Mouse (Mus musculus) intestine, embryonic 14.5 days (tissue): ENCODE results near the gene Fos. TPM values are rescaled to one million over a fixed set of nuclear protein-coding genes. Genes with fewer than 3 reads are reported as not detected.
A peak's percentile ranks its signal among the peaks of the same experiment; 100 is the strongest.

Experiments
- ATAC-seq: fragments of 200-750 bp; cut with Nextera tagmentation; replicated peaks from 2 replicates; pipeline ENCODE4 v1.8.0; 2017; ENCODE audit warnings: low read depth, moderate number of reproducible peaks, moderate TSS enrichment, moderate library complexity; ENCODE audit not compliant: low FRiP score, low TSS enrichment
- DNase-seq: peaks from one replicate; pipeline ENCODE4 v3.0.0-alpha.2; 2018; ENCODE audit warnings: low spot score
- H3K27ac ChIP-seq: fragments of 300-500 bp; sonication (generic); 2 replicates; pipeline ENCODE4 v1.5.1; 2014; ENCODE audit warnings: low read depth, mild to moderate bottlenecking, control low read depth
- H3K27me3 ChIP-seq: fragments of 300-500 bp; sonication (generic); replicated peaks from 2 replicates; pipeline ENCODE4 v1.6.1; 2014; ENCODE audit warnings: low read length, control low read depth; ENCODE audit not compliant: control insufficient read depth, insufficient read depth
- H3K36me3 ChIP-seq: fragments of 300-500 bp; sonication (generic); 2 replicates; pipeline ENCODE4 v1.6.1; 2014; ENCODE audit warnings: low read length, control low read depth; ENCODE audit not compliant: control insufficient read depth, insufficient read depth
- H3K4me1 ChIP-seq: fragments of 300-500 bp; sonication (generic); replicated peaks from 2 replicates; pipeline ENCODE4 v1.6.1; 2014; ENCODE audit warnings: low read length, control low read depth, mixed read lengths; ENCODE audit not compliant: control insufficient read depth, insufficient read depth
- H3K4me2 ChIP-seq: fragments of 300-500 bp; sonication (generic); 2 replicates; pipeline ENCODE4 v1.6.1; 2014; ENCODE audit warnings: low read length
- H3K4me3 ChIP-seq: fragments of 300-500 bp; sonication (generic); 2 replicates; pipeline ENCODE4 v1.5.1; 2014; ENCODE audit warnings: low read depth, low read length, control low read depth, mixed read lengths
- H3K9ac ChIP-seq: fragments of 300-500 bp; sonication (generic); 2 replicates; pipeline ENCODE4 v1.6.1; 2014; ENCODE audit warnings: mild to moderate bottlenecking, low read length
- H3K9me3 ChIP-seq: fragments of 300-500 bp; sonication (generic); 2 replicates; pipeline ENCODE4 v1.6.1; 2016; ENCODE audit warnings: low read length, control low read depth; ENCODE audit not compliant: control insufficient read depth
- WGBS: fragments of 180-500 bp; shearing (Covaris S2); extraction: QIAGEN DNeasy Blood & Tissue Kit; methylation state at CpG from one replicate; pipeline ENCODE4 v1.1.7; 2014; 5-methylcytosine and 5-hydroxymethylcytosine counted together
- polyA plus RNA-seq: library from polyadenylated mRNA; unstranded; fragments of >200 nt; fragmentation: Nextera tagmentation; extraction: Ambion mirVana; gene quantifications from 2 replicates; pipeline ENCODE4 v1.2.1, GENCODE M21; 2014

Gene Fos
- polyA plus RNA-seq, 1 experiment from 2014 or later: 2.7 TPM

GRCm38 (mm10) chr12:85489232-85489886 is 15.7 kb downstream of the Fos start:
- Histone ChIP-seq H3K27me3 (no peaks in the 10 kb centered on the region), H3K4me3 (no peak overlapping the region), H3K36me3 (no peaks in the 10 kb centered on the region), H3K27ac (no peak overlapping the region), H3K4me2 (no peak overlapping the region), H3K9ac (no peak overlapping the region), H3K4me1 (peaks cover 17% of the 10 kb centered on the region), H3K9me3 (no peaks in the 10 kb centered on the region)
- DNase-seq: no peak
- no peak for ATAC-seq
- WGBS: 76% methylated on average over 7 of the region's 7 CpGs

- H3K9ac ChIP-seq: no peak overlapping the region
- H3K4me1 ChIP-seq: peaks cover 15% of the 10 kb centered on the region
- no peaks in the 10 kb centered on the region for H3K27me3 ChIP-seq
- H3K4me3 ChIP-seq: no peak overlapping the region
- DNase-seq: no peak
- H3K4me2 ChIP-seq: no peak overlapping the region
- H3K27ac ChIP-seq: no peak overlapping the region
- H3K36me3 ChIP-seq: no peaks in the 10 kb centered on the region
- no peaks in the 10 kb centered on the region for H3K9me3 ChIP-seq
- no peak for ATAC-seq
- 76% methylated on average over 10 of the region's 10 CpGs for WGBS
Observed at GRCm38 (mm10) chr12:85490096-85490820, 16.6 kb downstream of the Fos start.

- Histone ChIP-seq H3K4me1 (peaks cover 12% of the 10 kb centered on the region), H3K27me3 (no peaks in the 10 kb centered on the region), H3K27ac (no peak overlapping the region), H3K9me3 (no peaks in the 10 kb centered on the region), H3K4me3 (no peak overlapping the region), H3K9ac (no peak overlapping the region), H3K36me3 (no peaks in the 10 kb centered on the region), H3K4me2 (no peak overlapping the region)
- 79% methylated on average over 1 of the region's 1 CpGs for WGBS
- ATAC-seq (no peak), DNase-seq (no peak)
Observed at GRCm38 (mm10) chr12:85490991-85491390, 17.3 kb downstream of the Fos start.

GRCm38 (mm10) chr12:85492084-85492645 is 18.5 kb downstream of the Fos start:
- peak; percentile 83 for DNase-seq

GRCm38 (mm10) chr12:85496336-85496735 is 22.6 kb downstream of the Fos start:
- no peak for DNase-seq
- Histone ChIP-seq H3K36me3 (no peaks in the 10 kb centered on the region), H3K4me1 (0 out of 2 replicates have a peak, but pooled peaks cover 3% of the 10 kb centered on the region), H3K4me2 (no peak overlapping the region), H3K9ac (no peak overlapping the region), H3K27me3 (no peaks in the 10 kb centered on the region), H3K4me3 (no peak overlapping the region), H3K27ac (no peak overlapping the region), H3K9me3 (peaks cover under 1% of the 10 kb centered on the region; the same call in 1 of the 2 replicates)
- no peak for ATAC-seq
- 77% methylated on average over 7 of the region's 7 CpGs for WGBS

More at GRCm38 (mm10) chr12:85492084-85492645, 18.5 kb downstream of the Fos start:
- Histone ChIP-seq H3K27me3 (no peaks in the 10 kb centered on the region), H3K27ac (no peak overlapping the region), H3K36me3 (no peaks in the 10 kb centered on the region), H3K9ac (0 out of 2 replicates have a peak overlapping the region, but pooled peaks have one; percentile 7), H3K4me3 (no peak overlapping the region), H3K9me3 (no peaks in the 10 kb centered on the region), H3K4me2 (peak overlapping the region; percentile 33), H3K4me1 (peaks cover 7% of the 10 kb centered on the region)
- ATAC-seq: peak; percentile 56
- WGBS: 24% methylated on average over 16 of the region's 16 CpGs

GRCm38 (mm10) chr12:85496755-85497154 is 23.1 kb downstream of the Fos start:
- peak; percentile 88 for DNase-seq
- Histone ChIP-seq H3K27me3 (no peaks in the 10 kb centered on the region), H3K9me3 (peaks cover 4% of the 10 kb centered on the region), H3K9ac (no peak overlapping the region), H3K4me1 (0 out of 2 replicates have a peak, but pooled peaks cover 3% of the 10 kb centered on the region), H3K4me3 (no peak overlapping the region), H3K27ac (no peak overlapping the region), H3K36me3 (no peaks in the 10 kb centered on the region), H3K4me2 (no peak overlapping the region)
- 21% methylated on average over 7 of the region's 7 CpGs for WGBS
- no peak for ATAC-seq

GRCm38 (mm10) chr12:85497310-85498135 is 23.8 kb downstream of the Fos start:
- H3K4me1 ChIP-seq: no peaks in the 10 kb centered on the region
- H3K4me2 ChIP-seq: no peak overlapping the region
- H3K36me3 ChIP-seq: no peaks in the 10 kb centered on the region
- no peak overlapping the region for H3K9ac ChIP-seq
- 45% methylated on average over 11 of the region's 11 CpGs for WGBS
- H3K4me3 ChIP-seq: no peak overlapping the region
- no peak for ATAC-seq
- no peaks in the 10 kb centered on the region for H3K27me3 ChIP-seq
- no peak overlapping the region for H3K27ac ChIP-seq
- H3K9me3 ChIP-seq: peaks cover 8% of the 10 kb centered on the region
- DNase-seq: no peak

- Histone ChIP-seq H3K9ac (no peak overlapping the region), H3K27ac (no peak overlapping the region), H3K4me3 (no peak overlapping the region), H3K4me2 (no peak overlapping the region), H3K36me3 (no peaks in the 10 kb centered on the region), H3K27me3 (no peaks in the 10 kb centered on the region), H3K4me1 (no peaks in the 10 kb centered on the region), H3K9me3 (peaks cover 8% of the 10 kb centered on the region)
- 73% methylated on average over 8 of the region's 8 CpGs for WGBS
- no peak for ATAC-seq
- no peak for DNase-seq
Observed at GRCm38 (mm10) chr12:85499001-85499400, 25.3 kb downstream of the Fos start.
